In the genomic region with DNA sequence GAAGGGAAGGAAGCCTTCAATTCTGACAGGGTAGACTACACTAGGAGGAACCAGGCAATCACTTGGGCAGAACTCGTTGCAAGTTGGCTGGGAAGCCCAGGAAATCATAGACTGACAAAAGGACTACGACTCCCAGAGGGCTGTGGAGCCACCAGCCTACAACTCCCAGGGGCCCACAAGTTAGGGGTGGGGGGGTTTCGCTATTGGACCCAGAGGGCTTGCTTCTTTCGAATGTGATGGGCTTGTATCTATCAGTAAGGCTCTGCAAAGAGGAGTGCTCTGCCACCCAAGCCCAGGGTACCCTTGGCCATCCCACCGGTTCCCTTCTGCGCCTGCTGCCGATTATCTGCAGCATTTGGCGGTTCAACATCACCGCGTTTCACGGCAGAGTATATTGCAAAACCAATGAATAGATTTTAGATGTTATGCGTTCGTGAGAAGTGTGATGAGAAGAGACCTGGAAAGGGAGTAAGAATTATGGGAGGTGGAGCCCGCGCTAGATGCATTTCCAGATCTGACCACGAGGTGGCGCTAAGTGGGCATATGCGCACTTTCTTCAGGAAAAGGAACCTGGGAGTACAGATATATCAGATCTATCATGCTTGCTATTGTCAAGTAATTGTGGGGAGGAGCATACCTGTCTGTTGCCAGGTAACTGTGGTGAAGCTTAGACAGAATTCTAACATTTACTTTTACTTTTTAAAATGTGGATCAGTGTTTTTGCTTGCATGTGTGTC, we compare ENCODE assay signal across 8 mouse cellular contexts. TPM values are rescaled to one million over a fixed set of nuclear protein-coding genes. Genes with fewer than 3 reads are reported as not detected.
DNase-seq lines count a peak whose midpoint lies in the region; ATAC-seq and TF ChIP-seq lines count a peak whose summit lies in the region.

No protein-coding gene starts in this region.

- H3K9me3 ChIP-seq in CH12.LX (replicated peaks; ENCODE audit: low read length): no peaks in the 10 kb centered on the region
- no peaks in the 10 kb centered on the region for H3K9me3 ChIP-seq in forebrain, embryonic 11.5 days (ENCODE audit: control insufficient read depth, low read length)
- no peaks in the 10 kb centered on the region for H3K9me3 ChIP-seq in heart, embryonic 16.5 days (replicated peaks; ENCODE audit: control insufficient read depth, low read length)
- no peaks in the 10 kb centered on the region for H3K9me3 ChIP-seq in liver, embryonic 13.5 days (replicated peaks)
- no peaks in the 10 kb centered on the region for H3K9me3 ChIP-seq in stomach, postnatal 0 days (ENCODE audit: control insufficient read depth, low read length)

- H3K36me3 ChIP-seq in CH12.LX (replicated peaks in 1 of 2; ENCODE audit: control insufficient read depth in 1 of 2, insufficient read depth in 1 of 2, low read length in 1 of 2): peaks cover 0 to 10% of the 10 kb centered on the region in 2 experiments
- H3K36me3 ChIP-seq in forebrain, embryonic 11.5 days (ENCODE audit: control insufficient read depth, insufficient read depth, low read length): no peaks in the 10 kb centered on the region
- no peaks in the 10 kb centered on the region for H3K36me3 ChIP-seq in heart, embryonic 16.5 days (ENCODE audit: control insufficient read depth, insufficient read depth)
- no peaks in the 10 kb centered on the region for H3K36me3 ChIP-seq in liver, embryonic 13.5 days
- no peaks in the 10 kb centered on the region for H3K36me3 ChIP-seq in stomach, postnatal 0 days (ENCODE audit: control insufficient read depth, insufficient read depth, low read length)

- H3K27ac ChIP-seq in CH12.LX (ENCODE audit: insufficient read depth, low read depth): no peak overlapping the region
- no peak overlapping the region for H3K27ac ChIP-seq in forebrain, embryonic 11.5 days (ENCODE audit: low read depth, low read length)
- no peak overlapping the region for H3K27ac ChIP-seq in heart, embryonic 16.5 days (ENCODE audit: low read length)
- H3K27ac ChIP-seq in liver, embryonic 13.5 days: no peak overlapping the region
- H3K27ac ChIP-seq in stomach, postnatal 0 days (replicated peaks): no peak overlapping the region

- 11% methylated on average over 18 of the region's 18 CpGs for WGBS in forebrain, embryonic 11.5 days
- 8% methylated on average over 18 of the region's 18 CpGs for WGBS in heart, embryonic 16.5 days
- 8% methylated on average over 18 of the region's 18 CpGs for WGBS in liver, embryonic 13.5 days (ENCODE audit: insufficient replicate concordance)
- 9% methylated on average over 18 of the region's 18 CpGs for WGBS in stomach, postnatal 0 days

- in situ Hi-C loops in CH12.LX (cut with MboI; ENCODE audit: low pct_ligation_motif_present, low pct_unique_long_range_greater_than_20kb, low sequenced_read_pairs): loop anchor here (10.0 kb wide), 2 partner anchors 52 to 182 kb away; partner anchors contain the start of gene Vsig10l

- H3K4me3 ChIP-seq in CH12.LX (replicated peaks in 1 of 3; ENCODE audit: low read depth in 2 of 3, low read length in 2 of 3, poor library complexity in 1 of 3): peak overlapping the region in 1 of 3 experiments; percentile 12
- peak overlapping the region; percentile 22; the same call in 1 of the 2 replicates for H3K4me3 ChIP-seq in forebrain, embryonic 11.5 days (ENCODE audit: low read depth, low read length)
- peak overlapping the region; percentile 42 for H3K4me3 ChIP-seq in heart, embryonic 16.5 days (ENCODE audit: low read length)
- 0 out of 2 replicates have a peak overlapping the region, but pooled peaks have one; percentile 25 for H3K4me3 ChIP-seq in liver, embryonic 13.5 days (replicated peaks)
- H3K4me3 ChIP-seq in stomach, postnatal 0 days (ENCODE audit: low read depth, low read length): peak overlapping the region; percentile 32

- dilution Hi-C loops in CH12.LX (cut with MboI; ENCODE audit: extremely low pct_ligation_motif_present, extremely low pct_unique_long_range_greater_than_20kb, low sequenced_read_pairs): no loop called here

- H3K4me1 ChIP-seq in CH12.LX (ENCODE audit: control insufficient read depth in 1 of 2, insufficient read depth in 2 of 2): peaks cover 0 to 3% of the 10 kb centered on the region in 2 experiments; a peak in 1 of 4 replicates
- H3K4me1 ChIP-seq in forebrain, embryonic 11.5 days (replicated peaks; ENCODE audit: control insufficient read depth, insufficient read depth, low read length): no peaks in the 10 kb centered on the region
- no peaks in the 10 kb centered on the region for H3K4me1 ChIP-seq in heart, embryonic 16.5 days (ENCODE audit: control insufficient read depth, insufficient read depth, low read length)
- no peaks in the 10 kb centered on the region for H3K4me1 ChIP-seq in liver, embryonic 13.5 days (replicated peaks)
- H3K4me1 ChIP-seq in stomach, postnatal 0 days (replicated peaks; ENCODE audit: control insufficient read depth, insufficient read depth): no peaks in the 10 kb centered on the region

- no peak for TF ChIP-seq EP300 in CH12.LX (IDR thresholded peaks at IDR 0.05; ENCODE audit: low read length)
- no peak for TF ChIP-seq EP300 in stomach, postnatal 0 days (optimal IDR thresholded peaks at IDR 0.05)

- H3K27me3 ChIP-seq in CH12.LX (replicated peaks): no peaks in the 10 kb centered on the region
- H3K27me3 ChIP-seq in forebrain, embryonic 11.5 days (ENCODE audit: control insufficient read depth, insufficient read depth, low read length): no peaks in the 10 kb centered on the region
- no peaks in the 10 kb centered on the region for H3K27me3 ChIP-seq in heart, embryonic 16.5 days (ENCODE audit: control insufficient read depth, insufficient read depth, low read length)
- no peaks in the 10 kb centered on the region for H3K27me3 ChIP-seq in liver, embryonic 13.5 days
- no peaks in the 10 kb centered on the region for H3K27me3 ChIP-seq in stomach, postnatal 0 days (ENCODE audit: control insufficient read depth, insufficient read depth, low read length)

- ATAC-seq in forebrain, embryonic 11.5 days (replicated peaks; ENCODE audit: low FRiP score): peak; percentile 42; the same call in 1 of the 2 replicates
- 0 out of 2 replicates have a peak, but pooled peaks have one; percentile 38 for ATAC-seq in heart, embryonic 16.5 days (replicated peaks; ENCODE audit: extremely low read depth, insufficient read depth, low FRiP score)
- 0 out of 2 replicates have a peak, but pooled peaks have one; percentile 20 for ATAC-seq in liver, embryonic 13.5 days (ENCODE audit: low read depth)
- no peak; the same call in 1 of the 2 replicates for ATAC-seq in stomach, postnatal 0 days (ENCODE audit: low FRiP score, low TSS enrichment)

- no peaks in the 10 kb centered on the region for H3K79me2 ChIP-seq in CH12.LX (replicated peaks; ENCODE audit: control insufficient read depth, extremely low read depth, insufficient read depth, poor library complexity, severe bottlenecking)

- H3K9ac ChIP-seq in CH12.LX (ENCODE audit: insufficient read depth, low read depth): no peak overlapping the region
- 0 out of 2 replicates have a peak overlapping the region, but pooled peaks have one; percentile 20 for H3K9ac ChIP-seq in forebrain, embryonic 11.5 days (ENCODE audit: low read length)
- H3K9ac ChIP-seq in heart, embryonic 16.5 days (ENCODE audit: low read length): peak overlapping the region; percentile 39; the same call in 1 of the 2 replicates
- H3K9ac ChIP-seq in liver, embryonic 13.5 days: no peak overlapping the region; the same call in 1 of the 2 replicates
- H3K9ac ChIP-seq in stomach, postnatal 0 days (ENCODE audit: low read length): peak overlapping the region; percentile 39; the same call in 1 of the 2 replicates

- peak; percentile 54 for DNase-seq in CH12.LX (ENCODE audit: extremely low read depth)
- DNase-seq in c-Kit-positive CD71-negative TER-119-negative erythroid progenitor cells, embryonic 14.5 days (ENCODE audit: low read depth): peak; percentile 58
- peak; percentile 83 for DNase-seq in forebrain, embryonic 11.5 days (ENCODE audit: low spot score)
- DNase-seq in kidney, postnatal 25 days: peak; percentile 67 to 84
- peak; percentile 36 for DNase-seq in liver, embryonic 13.5 days
- peak; percentile 80 for DNase-seq in neural tube, embryonic 10.5 days (ENCODE audit: extremely low spot score, low spot score)
- DNase-seq in stomach, postnatal 0 days (ENCODE audit: low spot score): peak; percentile 72

- TF ChIP-seq POLR2A in CH12.LX (IDR thresholded peaks at IDR 0.05; ENCODE audit: low read depth, low read length): no peak

- peak; percentile 91 to 96 for TF ChIP-seq CTCF in CH12.LX (conservative IDR thresholded peaks at IDR 0.05 in 1 of 2, IDR thresholded peaks at IDR 0.05 in 1 of 2; ENCODE audit: low read depth in 2 of 2, low read length in 2 of 2)
- peak; percentile 95 for TF ChIP-seq CTCF in stomach, postnatal 0 days (IDR thresholded peaks at IDR 0.05; ENCODE audit: low read depth)

- TF ChIP-seq RAD21 in CH12.LX (IDR thresholded peaks at IDR 0.05; ENCODE audit: low read depth, low read length): peak; percentile 83

- H3K4me2 ChIP-seq in CH12.LX (ENCODE audit: insufficient read depth, low read depth, poor library complexity, severe bottlenecking): 0 out of 2 replicates have a peak overlapping the region, but pooled peaks have one; percentile 25
- H3K4me2 ChIP-seq in forebrain, embryonic 11.5 days (ENCODE audit: low read depth, low read length, severe bottlenecking): peak overlapping the region; percentile 37; the same call in 1 of the 2 replicates
- peak overlapping the region; percentile 58 for H3K4me2 ChIP-seq in heart, embryonic 16.5 days (ENCODE audit: low read depth, low read length)
- peak overlapping the region; percentile 53 for H3K4me2 ChIP-seq in liver, embryonic 13.5 days
- H3K4me2 ChIP-seq in stomach, postnatal 0 days (replicated peaks; ENCODE audit: low read depth): peak overlapping the region; percentile 47

TF ChIP-seq in CH12.LX, 34 proteins besides CTCF, POLR2A, EP300 and RAD21 (continues in another document):
- TF ChIP-seq ZC3H11A (IDR thresholded peaks at IDR 0.05; ENCODE audit: low read depth, low read length): peak; percentile 37; the same call in 1 of the 2 replicates
- no peak for TF ChIP-seq USF2 (conservative IDR thresholded peaks at IDR 0.05; ENCODE audit: low read depth, low read length)
- TF ChIP-seq JUN (IDR thresholded peaks at IDR 0.05; ENCODE audit: insufficient read depth, low read depth, low read length): no peak
- TF ChIP-seq MAX (IDR thresholded peaks at IDR 0.05; ENCODE audit: low read length): peak; percentile 70
- peak; percentile 91 for TF ChIP-seq SMC3 (IDR thresholded peaks at IDR 0.05; ENCODE audit: low read depth, low read length)
- TF ChIP-seq TCF12 (IDR thresholded peaks at IDR 0.05; ENCODE audit: low read depth, low read length): no peak
- TF ChIP-seq IRF4 (IDR thresholded peaks at IDR 0.05; ENCODE audit: low read depth, low read length): 0 out of 2 replicates have a peak, but pooled peaks have one; percentile 31

RNA-seq across cellular contexts. Expression of gene Zfp715, which starts 30.1 kb away (rescaled TPM):
- total RNA-seq in CH12.LX (2012; rRNA removed) (9.8 and 10.9 TPM in 2 replicates), CH12.LX (2014; rRNA removed) (17.1 and 19.1 TPM in 2 replicates)
- 10.7 and 13.3 TPM in 2 replicates for polyA plus RNA-seq in CH12.LX (2012; ENCODE audit: insufficient read length, low read depth)
- 13.8 and 14.5 TPM in 2 replicates for polyA plus RNA-seq in forebrain, embryonic 11.5 days (2014; fragmentation: Nextera tagmentation; extraction: Ambion mirVana)
- 10.6 and 12.2 TPM in 2 replicates for polyA plus RNA-seq in heart, embryonic 16.5 days (2015; fragmentation: Nextera tagmentation; extraction: Ambion mirVana)
- polyA plus RNA-seq in liver, embryonic 13.5 days (2015; fragmentation: Nextera tagmentation; extraction: Ambion mirVana): 4.1 and 5.8 TPM in 2 replicates
- polyA plus RNA-seq in stomach, postnatal 0 days (2015; fragmentation: Nextera tagmentation; extraction: Ambion mirVana): 5.4 and 6.5 TPM in 2 replicates

Comparison
In these comparisons a context has a peak if more than half of its experiments do, and no peak if none do; other contexts are left out.
1. H3K9ac ChIP-seq: peak in forebrain, embryonic 11.5 days (single experiment), heart, embryonic 16.5 days (single experiment) and stomach, postnatal 0 days (single experiment); none in CH12.LX (single experiment) and liver, embryonic 13.5 days (single experiment).
2. Peak in every context shown above with its lines, with median percentiles within 50 percentile points of each other: DNase-seq and H3K4me2 ChIP-seq.